Mouse (Mus musculus): Measurements from ENCODE around the gene Hic1.

GRCm38 (mm10) chr11:75210755-75211154 lies 41.4 kb upstream of the Hic1 start:
- TF ChIP-seq CTCF (IDR thresholded peaks at IDR 0.05; ENCODE audit: borderline replicate concordance, insufficient read depth, low read length) (no peak), POLR2A (IDR thresholded peaks at IDR 0.05; ENCODE audit: low read depth, low read length) (no peak)
